In genomic region chr3:54400617-54401016, GRCm38 (mm10) we compare ENCODE assay signal across 23 mouse cellular contexts. TPM values are rescaled to one million over a fixed set of nuclear protein-coding genes. Genes with fewer than 3 reads are reported as not detected.
"Had no signal": no experiment of that assay in that cellular context is flagged by ENCODE, and none has a peak within 500 bp of the region (broad histone marks: within the 10 kb centered on the region; RNA-seq: fewer than 3 reads in every experiment).

No protein-coding gene starts in this region.

- H3K27ac ChIP-seq: liver, embryonic 15.5 days; lung, embryonic 15.5 days; macrophage; midbrain, embryonic 13.5 days; midbrain, embryonic 15.5 days; neural tube, embryonic 13.5 days; neural tube, embryonic 15.5 days had no signal

- H3K27me3 ChIP-seq: liver, embryonic 15.5 days; lung, embryonic 15.5 days; megakaryocyte, embryonic 14.5 days; midbrain, embryonic 13.5 days; midbrain, embryonic 15.5 days; neural tube, embryonic 13.5 days; neural tube, embryonic 15.5 days had no signal

- H3K9ac ChIP-seq: liver, embryonic 15.5 days; liver, postnatal 0 days; lung, embryonic 15.5 days; midbrain, embryonic 13.5 days; midbrain, embryonic 15.5 days; neural tube, embryonic 13.5 days; neural tube, embryonic 15.5 days had no signal

- H3K4me1 ChIP-seq: liver, embryonic 15.5 days; lung, embryonic 15.5 days; megakaryocyte, embryonic 14.5 days; midbrain, embryonic 13.5 days; midbrain, embryonic 15.5 days; neural tube, embryonic 13.5 days; neural tube, embryonic 15.5 days had no signal

- ATAC-seq: liver, postnatal 0 days; lung, postnatal 0 days; midbrain, embryonic 13.5 days; midbrain, embryonic 15.5 days had no signal

- H3K4me2 ChIP-seq: liver, embryonic 15.5 days; lung, embryonic 15.5 days; midbrain, embryonic 11.5 days; midbrain, embryonic 13.5 days; midbrain, embryonic 15.5 days; neural tube, embryonic 13.5 days; neural tube, embryonic 15.5 days had no signal

- DNase-seq: liver, postnatal 0 days; lung, adult 2 months; lung, postnatal 14 days; lung, postnatal 36 days; retina, postnatal 1 day; right cerebral cortex, adult 18-20 months; right cerebral cortex, postnatal 25 days; right cerebral cortex, postnatal 4 days; spleen, adult 18-20 months; thymus, adult 18-20 months; thymus, postnatal 14 days; thymus, postnatal 36 days had no signal

- H3K9me3 ChIP-seq: liver, embryonic 15.5 days; lung, embryonic 15.5 days; megakaryocyte, embryonic 14.5 days; midbrain, embryonic 13.5 days; midbrain, embryonic 15.5 days; neural tube, embryonic 13.5 days; neural tube, embryonic 15.5 days had no signal

- H3K36me3 ChIP-seq: liver, embryonic 15.5 days; lung, embryonic 15.5 days; midbrain, embryonic 13.5 days; midbrain, embryonic 15.5 days; neural tube, embryonic 13.5 days; neural tube, embryonic 15.5 days had no signal

- H3K4me3 ChIP-seq: liver, embryonic 15.5 days; lung, embryonic 15.5 days; megakaryocyte, embryonic 14.5 days; midbrain, embryonic 13.5 days; midbrain, embryonic 15.5 days; neural tube, embryonic 13.5 days; neural tube, embryonic 15.5 days had no signal

RNA-seq across cellular contexts. Expression of gene Postn, which starts 39.7 kb away (rescaled TPM):
- total RNA-seq: monocyte, adult 5-6 weeks had no signal
